Mouse (Mus musculus): ENCODE measurements around the gene BC034090. TPM values are rescaled to one million over a fixed set of nuclear protein-coding genes. Genes with fewer than 3 reads are reported as not detected.
"Not testable (repeated sequence)": the region's sequence is repeated elsewhere in the genome, so short reads cannot be mapped to it uniquely, and the experiment has no call there.

BC034090 gene
- polyA plus RNA-seq, 1 experiment from 2014 or later: 7.5 TPM

- H3K4me1 ChIP-seq: no peaks in the 10 kb centered on the region
- no peak overlapping the region for H3K4me3 ChIP-seq
- peaks cover 65% of the 10 kb centered on the region for H3K36me3 ChIP-seq
- no peak for ATAC-seq (ENCODE audit: insufficient number of reproducible peaks, insufficient read depth, low FRiP score, low TSS enrichment, low read depth)
- H3K27me3 ChIP-seq: no peaks in the 10 kb centered on the region
- H3K9me3 ChIP-seq: no peaks in the 10 kb centered on the region
- H3K4me2 ChIP-seq: no peak overlapping the region
- no peak overlapping the region for H3K27ac ChIP-seq
- no peak overlapping the region for H3K9ac ChIP-seq
- WGBS: 82% methylated on average over 2 of the region's 2 CpGs
Observed at GRCm38 (mm10) chr1:155178192-155178924, 65.9 kb downstream of the BC034090 start.

- peaks cover 40% of the 10 kb centered on the region for H3K36me3 ChIP-seq
- ATAC-seq (ENCODE audit: insufficient number of reproducible peaks, insufficient read depth, low FRiP score, low TSS enrichment, low read depth): no peak
- H3K4me2 ChIP-seq: no peak overlapping the region
Observed at GRCm38 (mm10) chr1:155174424-155174823, 69.8 kb downstream of the BC034090 start.

GRCm38 (mm10) chr1:155173644-155174016 lies 70.6 kb downstream of the BC034090 start:
- ATAC-seq (ENCODE audit: insufficient number of reproducible peaks, insufficient read depth, low FRiP score, low TSS enrichment, low read depth); H3K4me2 ChIP-seq; H3K9ac ChIP-seq; H3K27ac ChIP-seq; H3K27me3 ChIP-seq; H3K4me1 ChIP-seq; H3K4me3 ChIP-seq; H3K9me3 ChIP-seq: not testable (repeated sequence)
- WGBS: 79% methylated on average over 1 of the region's 1 CpGs
- H3K36me3 ChIP-seq: peaks cover 33% of the 10 kb centered on the region

More at GRCm38 (mm10) chr1:155174424-155174823, 69.8 kb downstream of the BC034090 start:
- Histone ChIP-seq H3K9me3 (no peaks in the 10 kb centered on the region), H3K27me3 (no peaks in the 10 kb centered on the region), H3K9ac (no peak overlapping the region), H3K27ac (no peak overlapping the region), H3K4me3 (no peak overlapping the region), H3K4me1 (0 out of 2 replicates have a peak, but pooled peaks cover 4% of the 10 kb centered on the region)
- WGBS: 86% methylated on average over 1 of the region's 1 CpGs

- no peak for ATAC-seq (ENCODE audit: insufficient number of reproducible peaks, insufficient read depth, low FRiP score, low TSS enrichment, low read depth)
- Histone ChIP-seq H3K9ac (no peak overlapping the region), H3K4me1 (peaks cover 10% of the 10 kb centered on the region; the same call in 1 of the 2 replicates), H3K9me3 (no peaks in the 10 kb centered on the region), H3K4me2 (no peak overlapping the region), H3K36me3 (peaks cover 31% of the 10 kb centered on the region), H3K4me3 (no peak overlapping the region), H3K27me3 (no peaks in the 10 kb centered on the region), H3K27ac (no peak overlapping the region)
- WGBS: 87% methylated on average over 3 of the region's 3 CpGs
Observed at GRCm38 (mm10) chr1:155172895-155173643, 71.2 kb downstream of the BC034090 start.

GRCm38 (mm10) chr1:155169935-155170334 lies 74.3 kb downstream of the BC034090 start:
- no peaks in the 10 kb centered on the region for H3K27me3 ChIP-seq
- ATAC-seq (ENCODE audit: insufficient number of reproducible peaks, insufficient read depth, low FRiP score, low TSS enrichment, low read depth): no peak
- H3K9ac ChIP-seq: no peak overlapping the region
- no peak overlapping the region for H3K27ac ChIP-seq
- H3K4me2 ChIP-seq: no peak overlapping the region
- H3K4me3 ChIP-seq: no peak overlapping the region
- no peaks in the 10 kb centered on the region for H3K9me3 ChIP-seq
- peaks cover 12% of the 10 kb centered on the region; the same call in 1 of the 2 replicates for H3K4me1 ChIP-seq
- H3K36me3 ChIP-seq: peaks cover 7% of the 10 kb centered on the region

- no peak overlapping the region for H3K9ac ChIP-seq
- ATAC-seq (ENCODE audit: insufficient number of reproducible peaks, insufficient read depth, low FRiP score, low TSS enrichment, low read depth): no peak
- no peaks in the 10 kb centered on the region for H3K36me3 ChIP-seq
- H3K9me3 ChIP-seq: no peaks in the 10 kb centered on the region
- H3K4me3 ChIP-seq: no peak overlapping the region
- WGBS: 82% methylated on average over 3 of the region's 3 CpGs
- no peak overlapping the region for H3K4me2 ChIP-seq
- H3K4me1 ChIP-seq: peaks cover 25% of the 10 kb centered on the region
- no peak overlapping the region for H3K27ac ChIP-seq
- no peaks in the 10 kb centered on the region for H3K27me3 ChIP-seq
Observed at GRCm38 (mm10) chr1:155167453-155167852, 76.8 kb downstream of the BC034090 start.

Other genes starting within 250 kb of the BC034090 start
- 7.5 and 9.2 TPM in 2 replicates for gene Ier5, start 144.8 kb downstream of the BC034090 start, polyA plus RNA-seq (2015; fragmentation: Nextera tagmentation; extraction: Ambion mirVana)
- gene Mr1, start 97.6 kb downstream of the BC034090 start, polyA plus RNA-seq (2015; fragmentation: Nextera tagmentation; extraction: Ambion mirVana): 9.1 and 11.8 TPM in 2 replicates
- gene Stx6, start 85.7 kb downstream of the BC034090 start, polyA plus RNA-seq (2015; fragmentation: Nextera tagmentation; extraction: Ambion mirVana): 97.1 and 99.7 TPM in 2 replicates
- gene Xpr1, start 173.0 kb upstream of the BC034090 start, polyA plus RNA-seq (2015; fragmentation: Nextera tagmentation; extraction: Ambion mirVana): 7.6 and 9.1 TPM in 2 replicates